Mouse (Mus musculus): Measurements from ENCODE around the gene Olfr998. TPM values are rescaled to one million over a fixed set of nuclear protein-coding genes. Genes with fewer than 3 reads are reported as not detected.
"Not testable (repeated sequence)": the region's sequence is repeated elsewhere in the genome, so short reads cannot be mapped to it uniquely, and the experiment has no call there.

Olfr998 gene
- not detected for total RNA-seq (2022)

DNA sequence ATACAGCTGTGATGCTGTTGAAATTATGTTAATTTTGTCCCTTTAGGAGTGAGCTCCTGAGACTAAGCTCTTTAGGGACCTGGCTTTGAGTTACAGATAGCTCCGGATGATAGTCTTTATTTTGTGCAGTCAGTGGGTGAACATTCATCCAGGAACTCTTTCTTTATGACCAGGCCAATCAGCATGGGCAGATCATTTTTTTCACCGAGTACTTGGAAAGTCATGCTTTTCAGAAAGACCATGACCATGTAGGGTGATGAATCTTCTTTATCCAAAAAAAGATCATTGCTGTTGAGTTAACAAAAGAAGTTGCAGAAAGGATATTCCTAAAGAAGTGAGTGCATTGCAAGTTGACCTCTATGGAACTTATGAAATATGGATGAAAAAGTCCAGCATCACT lies at the start of gene Olfr998:
Olfr998 (plus strand) TSS at position 301 of the 400 bp plus-strand sequence.
- not testable (repeated sequence) for DNase-seq (ENCODE audit: low spot score in 2 of 2)

DNA sequence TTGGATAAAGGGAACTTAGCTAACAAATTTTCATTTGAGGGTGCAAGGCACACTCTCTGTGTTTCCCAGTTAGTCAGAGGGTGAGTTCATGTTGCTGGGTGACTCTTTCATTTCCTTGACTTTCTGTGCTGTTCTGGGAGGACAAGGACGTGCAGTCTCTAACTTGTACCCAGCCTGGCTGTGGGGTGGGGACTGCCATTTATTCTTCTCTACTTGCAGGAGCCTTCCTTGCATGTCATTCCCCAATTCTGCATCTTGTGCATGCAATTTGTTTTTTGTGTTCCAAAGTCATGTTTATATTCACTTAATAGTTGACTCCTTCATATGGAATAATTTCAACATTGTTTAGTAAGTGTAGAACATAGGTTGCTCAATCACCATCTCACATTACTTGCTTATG lies 33.9 kb upstream of the Olfr998 start:
- no peak for DNase-seq (ENCODE audit: low spot score in 2 of 2)

DNA sequence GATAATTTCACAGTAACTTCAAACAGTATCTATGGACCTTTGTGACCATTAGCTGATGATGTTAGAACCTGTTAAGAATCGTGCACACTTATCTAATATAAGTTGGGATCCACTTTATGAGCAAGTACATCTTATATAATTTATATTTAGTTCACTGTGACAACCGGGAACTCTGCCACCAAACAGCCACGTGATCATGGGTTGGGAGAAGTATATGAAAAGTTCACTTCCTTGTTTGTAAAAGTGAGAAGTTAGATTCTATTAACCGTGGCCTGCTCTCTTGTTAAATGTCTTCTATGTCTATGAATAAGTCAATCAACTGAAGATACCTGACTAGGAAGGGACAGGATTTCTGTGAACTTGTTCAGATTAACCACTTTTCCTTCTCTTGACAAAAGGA lies 28.5 kb upstream of the Olfr998 start:
- DNase-seq (ENCODE audit: low spot score in 2 of 2), result no peak

GRCm38 (mm10) chr2:85561187-85561586 lies 27.6 kb upstream of the Olfr998 start:
- peak in 1 of 2 experiments; percentile 7 for DNase-seq (ENCODE audit: low spot score in 2 of 2)

DNA sequence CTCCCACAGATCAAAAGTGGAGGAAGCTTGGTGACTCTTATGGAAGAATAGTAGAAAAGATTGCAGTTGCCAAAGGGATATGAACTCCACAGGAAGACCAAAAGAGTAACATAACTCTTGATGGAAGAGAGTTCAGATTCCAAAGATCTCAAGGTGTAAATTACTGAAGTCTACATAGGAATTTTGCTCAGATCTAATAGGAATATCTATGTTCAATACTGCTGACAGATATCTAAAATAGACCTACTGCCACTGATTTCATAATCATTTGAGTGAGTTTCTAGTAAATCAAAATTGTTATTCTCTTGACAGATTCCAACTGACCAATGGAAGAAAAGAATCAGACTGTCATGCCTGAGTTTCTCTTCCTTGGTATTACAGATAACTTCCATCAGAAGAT lies 9.8 kb upstream of the Olfr998 start, which contains the start of gene Olfr996:
Olfr996 (plus strand) TSS at position 301 of the 400 bp plus-strand sequence.
- no peak for DNase-seq (ENCODE audit: low spot score in 2 of 2)

GRCm38 (mm10) chr2:85611803-85612202 lies 23.1 kb downstream of the Olfr998 start, which contains the start of gene Olfr1000:
Olfr1000 (minus strand) TSS chr2:85611903.
- DNase-seq (ENCODE audit: low spot score in 2 of 2), result no peak

Other genes with a start within 250 kb of the Olfr998 start
- not detected for gene Olfr987, start 249.6 kb upstream of the Olfr998 start, total RNA-seq (2022)
- gene Olfr988, start 225.7 kb upstream of the Olfr998 start, total RNA-seq (2022), result not detected
- not detected for gene Olfr992, start 179.5 kb upstream of the Olfr998 start, total RNA-seq (2022)
- gene Olfr993, start 174.1 kb upstream of the Olfr998 start, total RNA-seq (2022), result not detected
- gene Olfr994, start 152.5 kb upstream of the Olfr998 start, total RNA-seq (2022), result not detected
- gene Olfr995, start 145.3 kb upstream of the Olfr998 start, total RNA-seq (2022), result not detected
- gene 4833423E24Rik, start 69.9 kb upstream of the Olfr998 start, total RNA-seq (2022), result under 1 TPM in 3 of 4 experiments, not detected in 1; 0.15 to 0.27 (median 0.16) TPM
- gene Olfr996, start 9.7 kb upstream of the Olfr998 start, total RNA-seq (2022), result not detected
- gene Olfr1000, start 23.0 kb downstream of the Olfr998 start, total RNA-seq (2022), result not detected
- not detected for gene Olfr1002, start 61.8 kb downstream of the Olfr998 start, total RNA-seq (2022)
- not detected for gene Olfr154, start 75.5 kb downstream of the Olfr998 start, total RNA-seq (2022)
- gene Olfr1006, start 89.8 kb downstream of the Olfr998 start, total RNA-seq (2022), result not detected
- not detected for gene Olfr1008, start 100.5 kb downstream of the Olfr998 start, total RNA-seq (2022)
- gene Olfr1009, start 126.5 kb downstream of the Olfr998 start, total RNA-seq (2022), result not detected
- not detected for gene Olfr1012, start 173.8 kb downstream of the Olfr998 start, total RNA-seq (2022)
- not detected for gene Olfr1013, start 178.2 kb downstream of the Olfr998 start, total RNA-seq (2022)
- not detected for gene Olfr1014, start 183.8 kb downstream of the Olfr998 start, total RNA-seq (2022)
- gene Olfr1015, start 193.1 kb downstream of the Olfr998 start, total RNA-seq (2022), result not detected
- not detected for gene Olfr1016, start 213.6 kb downstream of the Olfr998 start, total RNA-seq (2022)
- gene Olfr1018, start 229.5 kb downstream of the Olfr998 start, total RNA-seq (2022), result not detected

Data from left cerebral cortex, adult 8-10 months (tissue).